Mouse (Mus musculus) liver, postnatal 0 days (tissue): ENCODE data around the gene Fignl1.

Source experiments
- CTCF ChIP-seq: sonication (generic); IDR thresholded peaks from 2 replicates; pipeline ENCODE4 v1.5.1; 2016; ENCODE audit warnings: antibody characterized with exemption, low read depth
- EP300 ChIP-seq: IDR thresholded peaks from 2 replicates; pipeline ENCODE4 v1.6.1; 2016; ENCODE audit warnings: antibody characterized with exemption, low read depth, mild to moderate bottlenecking

DNA sequence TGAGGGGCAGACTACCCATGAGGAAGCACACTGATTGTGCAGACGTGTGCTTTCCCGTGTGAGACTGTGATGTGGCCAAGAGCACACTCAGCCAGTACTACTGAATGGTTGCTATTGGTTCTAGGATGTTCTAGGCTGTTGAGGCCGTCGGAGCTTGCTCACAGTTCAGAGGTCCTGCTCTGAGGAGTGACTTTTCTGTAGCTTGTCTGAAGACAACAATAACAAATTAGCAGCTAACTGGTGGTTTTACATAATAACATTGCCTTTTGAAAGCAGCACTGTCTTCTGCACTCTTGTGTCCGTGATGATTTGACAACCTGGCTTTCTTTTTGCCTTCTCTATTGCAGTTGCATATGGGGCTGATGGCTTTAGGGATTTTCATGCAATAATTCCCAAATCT, 68.2 kb downstream of the Fignl1 start:
- no peak for TF ChIP-seq CTCF
- no peak for TF ChIP-seq EP300
